12 mouse cellular contexts compared by ENCODE assay signal in the genomic region with DNA sequence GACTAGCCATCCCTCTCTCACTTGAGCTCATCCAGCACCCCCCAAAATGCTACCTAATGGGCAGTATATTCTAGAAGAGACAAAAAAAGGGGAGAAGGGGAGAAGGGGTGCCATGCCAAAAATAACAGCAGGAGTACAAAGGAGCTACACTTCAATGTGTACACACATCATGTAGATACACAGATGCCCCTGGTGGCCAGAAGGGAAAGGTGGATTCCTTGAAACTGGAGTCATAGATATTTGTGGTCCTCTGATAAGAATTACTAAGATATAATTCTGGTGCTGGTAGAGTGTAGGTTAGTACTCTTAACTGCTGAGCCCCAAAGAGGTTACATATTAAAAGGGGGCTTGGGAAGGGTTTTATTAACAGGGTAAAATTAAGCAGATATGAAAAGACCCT. TPM values are rescaled to one million over a fixed set of nuclear protein-coding genes. Genes with fewer than 3 reads are reported as not detected.
DNase-seq lines count a peak whose midpoint lies in the region; ATAC-seq lines count a peak whose summit lies in the region.
"Had no signal": no experiment of that assay in that cellular context is flagged by ENCODE, and none has a peak within 500 bp of the region (broad histone marks: within the 10 kb centered on the region; RNA-seq: fewer than 3 reads in every experiment).

No protein-coding gene starts in this region.

- no peak overlapping the region for H3K9ac ChIP-seq in heart, embryonic 16.5 days (ENCODE audit: low read length)
- peak overlapping the region; percentile 26; the same call in 1 of the 2 replicates for H3K9ac ChIP-seq in liver, embryonic 13.5 days
- H3K9ac ChIP-seq: limb, embryonic 13.5 days; neural tube, embryonic 15.5 days had no signal

- peak; percentile 72 for ATAC-seq in heart, embryonic 16.5 days (replicated peaks; ENCODE audit: extremely low read depth, insufficient read depth, low FRiP score)
- peak; percentile 86 for ATAC-seq in liver, embryonic 13.5 days (ENCODE audit: low read depth)

- H3K4me1 ChIP-seq in heart, embryonic 16.5 days (ENCODE audit: control insufficient read depth, insufficient read depth, low read length) = peaks cover 23% of the 10 kb centered on the region
- peaks cover 41% of the 10 kb centered on the region for H3K4me1 ChIP-seq in liver, embryonic 13.5 days (replicated peaks)

- H3K9me3 ChIP-seq in heart, embryonic 16.5 days (replicated peaks; ENCODE audit: control insufficient read depth, low read length) = no peaks in the 10 kb centered on the region
- no peaks in the 10 kb centered on the region for H3K9me3 ChIP-seq in liver, embryonic 13.5 days (replicated peaks)
- H3K9me3 ChIP-seq: embryonic facial prominence, embryonic 10.5 days; limb, embryonic 13.5 days; midbrain, embryonic 10.5 days; neural tube, embryonic 15.5 days had no signal

- DNase-seq in heart, adult 8-10 months (ENCODE audit: low spot score) = no peak
- DNase-seq in ES-CJ7 (ENCODE audit: low read depth, low spot score) = peak; percentile 42
- DNase-seq in ZHBTc4 (ENCODE audit: low read depth, low spot score) = peak; percentile 56
- DNase-seq in liver, embryonic 13.5 days = peak; percentile 31
- DNase-seq in kidney, postnatal 36 days = no peak
- no peak for DNase-seq in adrenal gland, postnatal 25 days
- DNase-seq: thymus, postnatal 14 days had no signal

- peaks cover 32% of the 10 kb centered on the region for H3K36me3 ChIP-seq in heart, embryonic 16.5 days (ENCODE audit: control insufficient read depth, insufficient read depth)
- peaks cover 64% of the 10 kb centered on the region for H3K36me3 ChIP-seq in liver, embryonic 13.5 days

- peak overlapping the region; percentile 61 for H3K27ac ChIP-seq in heart, embryonic 16.5 days (ENCODE audit: low read length)
- peak overlapping the region; percentile 68; the same call in 1 of the 2 replicates for H3K27ac ChIP-seq in liver, embryonic 13.5 days
- H3K27ac ChIP-seq: embryonic facial prominence, embryonic 10.5 days; limb, embryonic 13.5 days; midbrain, embryonic 10.5 days; neural tube, embryonic 15.5 days had no signal

- no peak overlapping the region for H3K4me3 ChIP-seq in heart, embryonic 16.5 days (ENCODE audit: low read length)
- no peak overlapping the region for H3K4me3 ChIP-seq in liver, embryonic 13.5 days (replicated peaks)
- H3K4me3 ChIP-seq: embryonic facial prominence, embryonic 10.5 days; limb, embryonic 13.5 days; midbrain, embryonic 10.5 days; neural tube, embryonic 15.5 days had no signal

- no peak overlapping the region for H3K4me2 ChIP-seq in heart, embryonic 16.5 days (ENCODE audit: low read depth, low read length)
- no peak overlapping the region for H3K4me2 ChIP-seq in liver, embryonic 13.5 days
- H3K4me2 ChIP-seq: limb, embryonic 13.5 days; neural tube, embryonic 15.5 days had no signal

- no peaks in the 10 kb centered on the region for H3K27me3 ChIP-seq in heart, embryonic 16.5 days (ENCODE audit: control insufficient read depth, insufficient read depth, low read length)
- H3K27me3 ChIP-seq in liver, embryonic 13.5 days = no peaks in the 10 kb centered on the region
- H3K27me3 ChIP-seq: limb, embryonic 13.5 days; neural tube, embryonic 15.5 days had no signal

RNA-seq across cellular contexts. Expression of a gene that starts 7.7 kb away (rescaled TPM):
- 77.5 and 89.1 TPM in 2 replicates for polyA plus RNA-seq in heart, embryonic 16.5 days (2015; fragmentation: Nextera tagmentation; extraction: Ambion mirVana)
- 100 to 1,000 TPM; 131 to 164 (median 151) TPM for total RNA-seq in heart, adult 8-10 months (2022)
- 60.4 and 75.0 TPM in 2 replicates for polyA plus RNA-seq in liver, embryonic 13.5 days (2015; fragmentation: Nextera tagmentation; extraction: Ambion mirVana)
- 193 and 227 TPM in 2 replicates for total RNA-seq in adrenal gland, postnatal 25 days (2021)

RNA-seq across cellular contexts. Expression of a gene that starts 52.9 kb away (rescaled TPM):
- polyA plus RNA-seq in heart, embryonic 16.5 days (2015; fragmentation: Nextera tagmentation; extraction: Ambion mirVana) = 36.9 and 37.2 TPM in 2 replicates
- 10 to 100 TPM in 3 of 4 experiments, 1 to 10 TPM in 1; 9.9 to 11.5 (median 10.7) TPM for total RNA-seq in heart, adult 8-10 months (2022)
- polyA plus RNA-seq in liver, embryonic 13.5 days (2015; fragmentation: Nextera tagmentation; extraction: Ambion mirVana) = 44.7 and 52.7 TPM in 2 replicates
- total RNA-seq in adrenal gland, postnatal 25 days (2021) = 34.1 and 40.1 TPM in 2 replicates

RNA-seq across cellular contexts. Expression of a gene that starts 53.0 kb away (rescaled TPM):
- polyA plus RNA-seq in heart, embryonic 16.5 days (2015; fragmentation: Nextera tagmentation; extraction: Ambion mirVana) = 1.0 and 1.7 TPM in 2 replicates
- total RNA-seq in heart, adult 8-10 months (2022) = not detected
- 40.7 and 41.2 TPM in 2 replicates for polyA plus RNA-seq in liver, embryonic 13.5 days (2015; fragmentation: Nextera tagmentation; extraction: Ambion mirVana)
- 0.82 and 4.6 TPM in 2 replicates for total RNA-seq in adrenal gland, postnatal 25 days (2021)

Comparison
In these comparisons a context has a peak if more than half of its experiments do, and no peak if none do; other contexts are left out.
1. DNase-seq: peak in ES-CJ7 (single experiment), ZHBTc4 (single experiment) and liver, embryonic 13.5 days (single experiment); none in heart, adult 8-10 months (single experiment), kidney, postnatal 36 days (0 of 2) and adrenal gland, postnatal 25 days (single experiment).